Mouse (Mus musculus): ENCODE measurements around the gene Sptbn1. TPM values are rescaled to one million over a fixed set of nuclear protein-coding genes. Genes with fewer than 3 reads are reported as not detected.

Sptbn1 gene
- polyA plus RNA-seq, 1 experiment from 2014 or later = 74.8 TPM

GRCm38 (mm10) chr11:30231336-30231735, 36.6 kb downstream of the Sptbn1 start:
- Histone ChIP-seq H3K27ac (ENCODE audit: low read depth, low read length) (no peak overlapping the region), H3K9ac (ENCODE audit: low read length) (no peak overlapping the region), H3K9me3 (ENCODE audit: control insufficient read depth, low read length) (no peaks in the 10 kb centered on the region), H3K4me1 (replicated peaks; ENCODE audit: control insufficient read depth, insufficient read depth, low read length) (no peaks in the 10 kb centered on the region), H3K27me3 (ENCODE audit: control insufficient read depth, insufficient read depth, low read length) (no peaks in the 10 kb centered on the region), H3K36me3 (ENCODE audit: control insufficient read depth, insufficient read depth, low read length) (no peaks in the 10 kb centered on the region), H3K4me2 (ENCODE audit: low read depth, low read length, severe bottlenecking) (no peak overlapping the region), H3K4me3 (ENCODE audit: low read depth, low read length) (no peak overlapping the region)
- 82% methylated on average over 3 of the region's 3 CpGs for WGBS
- DNase-seq (ENCODE audit: low spot score) (no peak), ATAC-seq (replicated peaks; ENCODE audit: low FRiP score) (no peak)

- H3K27me3 ChIP-seq (ENCODE audit: control insufficient read depth, insufficient read depth, low read length) = no peaks in the 10 kb centered on the region
- no peaks in the 10 kb centered on the region for H3K4me1 ChIP-seq (replicated peaks; ENCODE audit: control insufficient read depth, insufficient read depth, low read length)
- WGBS = 91% methylated on average over 4 of the region's 4 CpGs
- H3K9me3 ChIP-seq (ENCODE audit: control insufficient read depth, low read length) = no peaks in the 10 kb centered on the region
- H3K4me2 ChIP-seq (ENCODE audit: low read depth, low read length, severe bottlenecking) = no peak overlapping the region
- H3K27ac ChIP-seq (ENCODE audit: low read depth, low read length) = no peak overlapping the region
- DNase-seq (ENCODE audit: low spot score) (no peak), ATAC-seq (replicated peaks; ENCODE audit: low FRiP score) (no peak)
- H3K9ac ChIP-seq (ENCODE audit: low read length) = no peak overlapping the region
- no peaks in the 10 kb centered on the region for H3K36me3 ChIP-seq (ENCODE audit: control insufficient read depth, insufficient read depth, low read length)
- H3K4me3 ChIP-seq (ENCODE audit: low read depth, low read length) = no peak overlapping the region
These were observed 37.6 kb downstream of the Sptbn1 start for GRCm38 (mm10) chr11:30230330-30230771.

- Histone ChIP-seq H3K9ac (ENCODE audit: low read length) (no peak overlapping the region), H3K4me2 (ENCODE audit: low read depth, low read length, severe bottlenecking) (no peak overlapping the region), H3K36me3 (ENCODE audit: control insufficient read depth, insufficient read depth, low read length) (no peaks in the 10 kb centered on the region), H3K9me3 (ENCODE audit: control insufficient read depth, low read length) (no peaks in the 10 kb centered on the region), H3K4me1 (replicated peaks; ENCODE audit: control insufficient read depth, insufficient read depth, low read length) (no peaks in the 10 kb centered on the region), H3K4me3 (ENCODE audit: low read depth, low read length) (no peak overlapping the region), H3K27ac (ENCODE audit: low read depth, low read length) (no peak overlapping the region), H3K27me3 (ENCODE audit: control insufficient read depth, insufficient read depth, low read length) (no peaks in the 10 kb centered on the region)
- 79% methylated on average over 2 of the region's 2 CpGs for WGBS
- no peak for DNase-seq (ENCODE audit: low spot score)
- ATAC-seq (replicated peaks; ENCODE audit: low FRiP score) = no peak
These were observed 41.2 kb downstream of the Sptbn1 start for GRCm38 (mm10) chr11:30226756-30227155.

GRCm38 (mm10) chr11:30224599-30224998, 43.4 kb downstream of the Sptbn1 start:
- Histone ChIP-seq H3K4me3 (ENCODE audit: low read depth, low read length) (no peak overlapping the region), H3K27ac (ENCODE audit: low read depth, low read length) (no peak overlapping the region), H3K4me2 (ENCODE audit: low read depth, low read length, severe bottlenecking) (no peak overlapping the region), H3K27me3 (ENCODE audit: control insufficient read depth, insufficient read depth, low read length) (no peaks in the 10 kb centered on the region), H3K9me3 (ENCODE audit: control insufficient read depth, low read length) (no peaks in the 10 kb centered on the region), H3K36me3 (ENCODE audit: control insufficient read depth, insufficient read depth, low read length) (no peaks in the 10 kb centered on the region), H3K4me1 (replicated peaks; ENCODE audit: control insufficient read depth, insufficient read depth, low read length) (no peaks in the 10 kb centered on the region), H3K9ac (ENCODE audit: low read length) (no peak overlapping the region)
- ATAC-seq (replicated peaks; ENCODE audit: low FRiP score) = no peak
- DNase-seq (ENCODE audit: low spot score) = no peak

- Histone ChIP-seq H3K27ac (ENCODE audit: low read depth, low read length) (no peak overlapping the region), H3K27me3 (ENCODE audit: control insufficient read depth, insufficient read depth, low read length) (no peaks in the 10 kb centered on the region), H3K36me3 (ENCODE audit: control insufficient read depth, insufficient read depth, low read length) (no peaks in the 10 kb centered on the region), H3K4me3 (ENCODE audit: low read depth, low read length) (no peak overlapping the region), H3K9ac (ENCODE audit: low read length) (no peak overlapping the region), H3K4me1 (replicated peaks; ENCODE audit: control insufficient read depth, insufficient read depth, low read length) (no peaks in the 10 kb centered on the region), H3K9me3 (ENCODE audit: control insufficient read depth, low read length) (no peaks in the 10 kb centered on the region), H3K4me2 (ENCODE audit: low read depth, low read length, severe bottlenecking) (no peak overlapping the region)
- no peak for DNase-seq (ENCODE audit: low spot score)
- ATAC-seq (replicated peaks; ENCODE audit: low FRiP score) = peak; percentile 53
- WGBS = 15% methylated on average over 2 of the region's 2 CpGs
These were observed 45.3 kb downstream of the Sptbn1 start for GRCm38 (mm10) chr11:30222636-30223035.

GRCm38 (mm10) chr11:30221043-30221442, 46.9 kb downstream of the Sptbn1 start:
- no peak overlapping the region for H3K4me2 ChIP-seq (ENCODE audit: low read depth, low read length, severe bottlenecking)
- H3K27ac ChIP-seq (ENCODE audit: low read depth, low read length) = no peak overlapping the region
- H3K4me3 ChIP-seq (ENCODE audit: low read depth, low read length) = no peak overlapping the region
- no peaks in the 10 kb centered on the region for H3K9me3 ChIP-seq (ENCODE audit: control insufficient read depth, low read length)
- no peaks in the 10 kb centered on the region for H3K36me3 ChIP-seq (ENCODE audit: control insufficient read depth, insufficient read depth, low read length)
- H3K4me1 ChIP-seq (replicated peaks; ENCODE audit: control insufficient read depth, insufficient read depth, low read length) = no peaks in the 10 kb centered on the region
- H3K27me3 ChIP-seq (ENCODE audit: control insufficient read depth, insufficient read depth, low read length) = no peaks in the 10 kb centered on the region
- 93% methylated on average over 5 of the region's 5 CpGs for WGBS
- H3K9ac ChIP-seq (ENCODE audit: low read length) = no peak overlapping the region
- ATAC-seq (replicated peaks; ENCODE audit: low FRiP score) (no peak), DNase-seq (ENCODE audit: low spot score) (no peak)

GRCm38 (mm10) chr11:30218386-30218785, 49.6 kb downstream of the Sptbn1 start:
- ATAC-seq (replicated peaks; ENCODE audit: low FRiP score) (no peak), DNase-seq (ENCODE audit: low spot score) (no peak)
- Histone ChIP-seq H3K9me3 (ENCODE audit: control insufficient read depth, low read length) (no peaks in the 10 kb centered on the region), H3K27me3 (ENCODE audit: control insufficient read depth, insufficient read depth, low read length) (no peaks in the 10 kb centered on the region), H3K27ac (ENCODE audit: low read depth, low read length) (no peak overlapping the region), H3K9ac (ENCODE audit: low read length) (no peak overlapping the region), H3K4me1 (replicated peaks; ENCODE audit: control insufficient read depth, insufficient read depth, low read length) (no peaks in the 10 kb centered on the region), H3K36me3 (ENCODE audit: control insufficient read depth, insufficient read depth, low read length) (no peaks in the 10 kb centered on the region), H3K4me3 (ENCODE audit: low read depth, low read length) (no peak overlapping the region), H3K4me2 (ENCODE audit: low read depth, low read length, severe bottlenecking) (no peak overlapping the region)
- WGBS = 97% methylated on average over 1 of the region's 1 CpGs

- Histone ChIP-seq H3K27ac (ENCODE audit: low read depth, low read length) (no peak overlapping the region), H3K36me3 (ENCODE audit: control insufficient read depth, insufficient read depth, low read length) (no peaks in the 10 kb centered on the region), H3K4me2 (ENCODE audit: low read depth, low read length, severe bottlenecking) (no peak overlapping the region), H3K4me3 (ENCODE audit: low read depth, low read length) (no peak overlapping the region), H3K9me3 (ENCODE audit: control insufficient read depth, low read length) (no peaks in the 10 kb centered on the region), H3K9ac (ENCODE audit: low read length) (no peak overlapping the region), H3K27me3 (ENCODE audit: control insufficient read depth, insufficient read depth, low read length) (no peaks in the 10 kb centered on the region), H3K4me1 (replicated peaks; ENCODE audit: control insufficient read depth, insufficient read depth, low read length) (no peaks in the 10 kb centered on the region)
- ATAC-seq (replicated peaks; ENCODE audit: low FRiP score) = no peak
- DNase-seq (ENCODE audit: low spot score) = no peak
- 50% methylated on average over 1 of the region's 1 CpGs for WGBS
These were observed 50.5 kb downstream of the Sptbn1 start for GRCm38 (mm10) chr11:30217496-30217895.

GRCm38 (mm10) chr11:30211663-30212416, 56.1 kb downstream of the Sptbn1 start:
- no peak for DNase-seq (ENCODE audit: low spot score)
- Histone ChIP-seq H3K27ac (ENCODE audit: low read depth, low read length) (no peak overlapping the region), H3K4me3 (ENCODE audit: low read depth, low read length) (no peak overlapping the region), H3K27me3 (ENCODE audit: control insufficient read depth, insufficient read depth, low read length) (no peaks in the 10 kb centered on the region), H3K9me3 (ENCODE audit: control insufficient read depth, low read length) (no peaks in the 10 kb centered on the region), H3K4me1 (replicated peaks; ENCODE audit: control insufficient read depth, insufficient read depth, low read length) (no peaks in the 10 kb centered on the region), H3K36me3 (ENCODE audit: control insufficient read depth, insufficient read depth, low read length) (no peaks in the 10 kb centered on the region), H3K9ac (ENCODE audit: low read length) (no peak overlapping the region), H3K4me2 (ENCODE audit: low read depth, low read length, severe bottlenecking) (no peak overlapping the region)
- no peak for ATAC-seq (replicated peaks; ENCODE audit: low FRiP score)
- WGBS = 51% methylated on average over 5 of the region's 5 CpGs

Data from forebrain, embryonic 11.5 days (tissue).